Mouse (Mus musculus) erythroblast, embryonic 14.5 days (primary cell): ENCODE results near the gene Hmgcs1.

ENCODE experiments used
- GATA1 ChIP-seq: IDR thresholded peaks from 2 replicates; pipeline ENCODE4 v1.6.1; 2012; ENCODE audit warnings: low read length, inconsistent platforms, mixed read lengths
- TAL1 ChIP-seq: IDR thresholded peaks from 3 replicates; pipeline ENCODE4 v1.6.1; 2012; ENCODE audit warnings: low read length, inconsistent platforms, mixed read lengths

GRCm38 (mm10) chr13:119729406-119729805, 39.2 kb downstream of the Hmgcs1 start:
- no peak for TF ChIP-seq TAL1
- no peak for TF ChIP-seq GATA1
